In the genomic region with DNA sequence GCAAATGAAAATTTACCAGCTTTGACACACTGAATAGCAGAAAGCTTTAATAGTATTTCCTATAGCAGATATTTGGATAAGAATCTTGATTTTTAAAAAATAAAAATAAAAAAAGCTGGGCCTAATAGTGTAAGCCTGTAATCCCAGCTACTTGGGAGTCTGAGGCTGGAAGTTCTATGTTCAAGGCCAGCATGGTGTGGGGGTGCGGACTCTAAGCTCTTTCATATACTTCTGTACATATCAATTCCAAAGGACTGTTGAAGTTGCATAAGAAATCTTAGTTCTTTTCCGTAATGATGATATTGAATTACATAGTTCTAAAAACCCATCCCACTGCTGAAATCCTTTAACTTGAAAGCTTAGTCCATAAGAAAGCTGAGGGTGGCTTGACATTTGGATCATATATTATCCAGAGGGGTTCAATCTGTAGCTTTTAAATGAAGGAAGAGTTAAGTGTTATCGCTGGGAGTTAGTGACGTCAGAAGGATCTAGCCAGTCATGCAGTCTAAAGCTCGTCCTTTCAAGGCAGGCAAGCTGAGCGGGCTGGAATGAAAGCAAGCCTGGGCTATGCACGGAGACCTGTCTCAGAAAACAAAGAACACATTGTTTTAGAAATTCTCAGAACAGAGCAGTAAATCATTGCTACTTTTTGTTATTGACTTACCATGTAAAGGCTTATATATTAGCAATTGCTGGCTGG, we compare ENCODE assay signal across 15 mouse cellular contexts. TPM values are rescaled to one million over a fixed set of nuclear protein-coding genes. Genes with fewer than 3 reads are reported as not detected.
DNase-seq lines count a peak whose midpoint lies in the region; ATAC-seq lines count a peak whose summit lies in the region.
"Had no signal": no experiment of that assay in that cellular context is flagged by ENCODE, and none has a peak within 500 bp of the region (broad histone marks: within the 10 kb centered on the region; RNA-seq: fewer than 3 reads in every experiment).

No protein-coding gene starts in this region.

- H3K4me2 ChIP-seq in midbrain, embryonic 14.5 days (ENCODE audit: low read length): no peak overlapping the region
- no peak overlapping the region for H3K4me2 ChIP-seq in midbrain, embryonic 11.5 days
- H3K4me2 ChIP-seq in forebrain, embryonic 16.5 days (ENCODE audit: low read length): no peak overlapping the region
- H3K4me2 ChIP-seq in hindbrain, embryonic 12.5 days (replicated peaks): no peak overlapping the region
- H3K4me2 ChIP-seq: neural tube, embryonic 13.5 days had no signal

- no peaks in the 10 kb centered on the region for H3K27me3 ChIP-seq in midbrain, embryonic 14.5 days (ENCODE audit: control insufficient read depth, insufficient read depth, low read length)
- H3K27me3 ChIP-seq in midbrain, embryonic 11.5 days (ENCODE audit: control insufficient read depth, insufficient read depth, low read length): no peaks in the 10 kb centered on the region
- no peaks in the 10 kb centered on the region for H3K27me3 ChIP-seq in forebrain, embryonic 16.5 days (replicated peaks; ENCODE audit: control insufficient read depth, insufficient read depth, low read length)
- no peaks in the 10 kb centered on the region for H3K27me3 ChIP-seq in hindbrain, embryonic 12.5 days
- H3K27me3 ChIP-seq: neural tube, embryonic 13.5 days had no signal

- ATAC-seq in midbrain, embryonic 14.5 days (ENCODE audit: low FRiP score, low TSS enrichment): no peak
- no peak for ATAC-seq in midbrain, embryonic 11.5 days (ENCODE audit: low FRiP score)
- ATAC-seq in forebrain, embryonic 16.5 days: peak; percentile 36; the same call in 1 of the 2 replicates
- no peak for ATAC-seq in CD4-positive, CD25-positive, alpha-beta regulatory T cell, adult 4 months
- no peak for ATAC-seq in hindbrain, embryonic 12.5 days (ENCODE audit: low FRiP score)

- peak; percentile 29 for DNase-seq in midbrain, embryonic 14.5 days
- DNase-seq in midbrain, embryonic 11.5 days (ENCODE audit: low spot score, missing footprints): no peak
- DNase-seq in large intestine, adult 2 months (ENCODE audit: low read depth, low spot score): peak; percentile 18
- DNase-seq in gastrocnemius, postnatal 10 days: no peak
- DNase-seq: gastrocnemius, postnatal 14 days; layer of hippocampus, postnatal 36 days; right cerebral cortex, postnatal 14 days had no signal

- H3K9me3 ChIP-seq in midbrain, embryonic 14.5 days (ENCODE audit: control insufficient read depth, low read length): no peaks in the 10 kb centered on the region
- no peaks in the 10 kb centered on the region for H3K9me3 ChIP-seq in midbrain, embryonic 11.5 days (ENCODE audit: control insufficient read depth, low read length)
- H3K9me3 ChIP-seq in forebrain, embryonic 16.5 days (ENCODE audit: control insufficient read depth, low read length): no peaks in the 10 kb centered on the region
- no peaks in the 10 kb centered on the region for H3K9me3 ChIP-seq in hindbrain, embryonic 12.5 days (replicated peaks)
- H3K9me3 ChIP-seq: neural tube, embryonic 13.5 days had no signal

- peaks cover 42% of the 10 kb centered on the region for H3K36me3 ChIP-seq in midbrain, embryonic 14.5 days (ENCODE audit: control insufficient read depth, insufficient read depth, low read length)
- H3K36me3 ChIP-seq in midbrain, embryonic 11.5 days (ENCODE audit: control insufficient read depth, insufficient read depth, low read length): peaks cover 9% of the 10 kb centered on the region; the same call in 1 of the 2 replicates
- peaks cover 7% of the 10 kb centered on the region for H3K36me3 ChIP-seq in forebrain, embryonic 16.5 days (ENCODE audit: control insufficient read depth, insufficient read depth)
- H3K36me3 ChIP-seq in hindbrain, embryonic 12.5 days: peaks cover 35% of the 10 kb centered on the region

- no peak overlapping the region for H3K4me3 ChIP-seq in midbrain, embryonic 14.5 days (replicated peaks; ENCODE audit: low read depth, low read length)
- no peak overlapping the region for H3K4me3 ChIP-seq in midbrain, embryonic 11.5 days (ENCODE audit: low read depth, low read length)
- H3K4me3 ChIP-seq in forebrain, embryonic 16.5 days (replicated peaks; ENCODE audit: low read length): no peak overlapping the region
- no peak overlapping the region for H3K4me3 ChIP-seq in hindbrain, embryonic 12.5 days
- H3K4me3 ChIP-seq: neural tube, embryonic 13.5 days had no signal

- H3K9ac ChIP-seq in midbrain, embryonic 14.5 days (replicated peaks; ENCODE audit: low read length): no peak overlapping the region
- H3K9ac ChIP-seq in midbrain, embryonic 11.5 days (ENCODE audit: low read length): no peak overlapping the region
- H3K9ac ChIP-seq in forebrain, embryonic 16.5 days (replicated peaks; ENCODE audit: low read depth, low read length): no peak overlapping the region
- no peak overlapping the region for H3K9ac ChIP-seq in hindbrain, embryonic 12.5 days
- H3K9ac ChIP-seq: liver, embryonic 14.5 days; neural tube, embryonic 13.5 days had no signal

- 56% methylated on average over 7 of the region's 7 CpGs for WGBS in midbrain, embryonic 14.5 days
- whole genome bisulfite sequencing in midbrain, embryonic 11.5 days: 64% methylated on average over 7 of the region's 7 CpGs
- WGBS in forebrain, embryonic 16.5 days: 37% methylated on average over 7 of the region's 7 CpGs
- WGBS in large intestine, adult 2 months: 39% methylated on average over 7 of the region's 7 CpGs
- 44% methylated on average over 7 of the region's 7 CpGs for WGBS in hindbrain, embryonic 12.5 days

- no peak overlapping the region for H3K27ac ChIP-seq in midbrain, embryonic 14.5 days (replicated peaks; ENCODE audit: low read depth, low read length)
- no peak overlapping the region for H3K27ac ChIP-seq in midbrain, embryonic 11.5 days (ENCODE audit: low read depth, low read length)
- no peak overlapping the region for H3K27ac ChIP-seq in forebrain, embryonic 16.5 days (ENCODE audit: low read length)
- H3K27ac ChIP-seq in hindbrain, embryonic 12.5 days: no peak overlapping the region
- H3K27ac ChIP-seq: liver, embryonic 14.5 days; neural tube, embryonic 13.5 days had no signal

- H3K4me1 ChIP-seq in midbrain, embryonic 14.5 days (ENCODE audit: control insufficient read depth, insufficient read depth, low read length): no peaks in the 10 kb centered on the region
- no peaks in the 10 kb centered on the region for H3K4me1 ChIP-seq in midbrain, embryonic 11.5 days (ENCODE audit: control insufficient read depth, insufficient read depth, low read length)
- H3K4me1 ChIP-seq in forebrain, embryonic 16.5 days (replicated peaks; ENCODE audit: control insufficient read depth, insufficient read depth, low read length): peaks cover 8% of the 10 kb centered on the region
- H3K4me1 ChIP-seq in hindbrain, embryonic 12.5 days: peaks cover 8% of the 10 kb centered on the region

RNA-seq across cellular contexts. Expression of gene Gm1113, which starts 24.9 kb away (rescaled TPM):
- not detected in 2 replicates for polyA plus RNA-seq in midbrain, embryonic 14.5 days (2014; fragmentation: Nextera tagmentation; extraction: Ambion mirVana)
- not detected in 2 replicates for polyA plus RNA-seq in midbrain, embryonic 11.5 days (2014; fragmentation: Nextera tagmentation; extraction: Ambion mirVana)
- polyA plus RNA-seq in forebrain, embryonic 16.5 days (2015; fragmentation: Nextera tagmentation; extraction: Ambion mirVana): not detected in 2 replicates
- polyA plus RNA-seq in large intestine, adult 2 months (2012; rRNA removed): not detected in 2 replicates
- not detected for polyA plus RNA-seq in CD4-positive, CD25-positive, alpha-beta regulatory T cell, adult 4 months (2017; shearing (Covaris generic))
- not detected in 2 replicates for polyA plus RNA-seq in hindbrain, embryonic 12.5 days (2016; fragmentation: Nextera tagmentation; extraction: Ambion mirVana)
- total RNA-seq in gastrocnemius, postnatal 10 days (2021): not detected
- total RNA-seq: common myeloid progenitor, adult 5-6 weeks; gastrocnemius, postnatal 14 days; heart, postnatal 25 days; layer of hippocampus, postnatal 36 days; megakaryocyte-erythroid progenitor cell, adult 5-6 weeks had no signal
- polyA plus RNA-seq: liver, embryonic 14.5 days; neural tube, embryonic 13.5 days had no signal

Comparison
In these comparisons a context has a peak if more than half of its experiments do, and no peak if none do; other contexts are left out.
1. DNase-seq: peak in midbrain, embryonic 14.5 days (single experiment) and large intestine, adult 2 months (single experiment); none in midbrain, embryonic 11.5 days (single experiment) and gastrocnemius, postnatal 10 days (single experiment).